Mouse (Mus musculus) embryonic facial prominence, embryonic 10.5 days (tissue): ENCODE measurements around the gene Gab3. TPM values are rescaled to one million over a fixed set of nuclear protein-coding genes. Genes with fewer than 3 reads are reported as not detected.

Source experiments
- polyA plus RNA-seq: library from polyadenylated mRNA; unstranded; fragments of >200 nt; fragmentation: Nextera tagmentation; extraction: Ambion mirVana; gene quantifications from 2 replicates; pipeline ENCODE4 v1.2.1, GENCODE M21; 2016

The Gab3 gene
- polyA plus RNA-seq, 1 experiment from 2014 or later = 0.74 TPM

Other genes starting within 250 kb of the Gab3 start
- not detected in 2 replicates for gene Gm5936, start 248.3 kb downstream of the Gab3 start, polyA plus RNA-seq
- gene Dkc1, start 10.4 kb upstream of the Gab3 start, polyA plus RNA-seq = 240 and 247 TPM in 2 replicates
- gene Mpp1, start 45.6 kb upstream of the Gab3 start, polyA plus RNA-seq = 23.4 and 24.8 TPM in 2 replicates
- not detected in 2 replicates for gene Smim9, start 78.3 kb upstream of the Gab3 start, polyA plus RNA-seq